Mouse (Mus musculus) adrenal gland (tissue): ENCODE results near the gene Gins3.
"Not testable (repeated sequence)": the region's sequence is repeated elsewhere in the genome, so short reads cannot be mapped to it uniquely, and the experiment has no call there.

Source experiments
- intact Hi-C: fragments of 180-260 bp; cut with DNase I; formaldehyde crosslinking; loops from one replicate; pipeline ENCODE4 v1.15.1; 2025

The Gins3 gene

DNA sequence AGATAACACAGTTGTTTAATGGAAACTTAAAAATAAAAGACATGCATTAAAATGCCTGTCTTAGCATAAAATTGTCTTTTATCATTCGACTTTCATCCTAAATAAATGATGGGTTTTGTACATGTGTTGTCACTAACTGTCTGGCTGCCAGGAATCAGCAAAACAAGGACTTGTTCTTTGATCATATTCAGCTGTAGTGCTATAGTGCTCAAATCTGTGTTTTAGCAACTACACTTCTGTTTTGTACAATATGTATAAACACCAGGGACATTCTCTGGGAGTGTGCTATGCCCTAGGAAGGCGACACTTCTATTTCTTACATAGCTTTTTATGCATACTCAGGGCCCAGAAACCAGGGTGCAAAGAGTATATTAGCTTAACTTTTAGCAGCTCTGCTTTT lies 11.7 kb downstream of the Gins3 start:
- intact Hi-C loops, result no loop called here

DNA sequence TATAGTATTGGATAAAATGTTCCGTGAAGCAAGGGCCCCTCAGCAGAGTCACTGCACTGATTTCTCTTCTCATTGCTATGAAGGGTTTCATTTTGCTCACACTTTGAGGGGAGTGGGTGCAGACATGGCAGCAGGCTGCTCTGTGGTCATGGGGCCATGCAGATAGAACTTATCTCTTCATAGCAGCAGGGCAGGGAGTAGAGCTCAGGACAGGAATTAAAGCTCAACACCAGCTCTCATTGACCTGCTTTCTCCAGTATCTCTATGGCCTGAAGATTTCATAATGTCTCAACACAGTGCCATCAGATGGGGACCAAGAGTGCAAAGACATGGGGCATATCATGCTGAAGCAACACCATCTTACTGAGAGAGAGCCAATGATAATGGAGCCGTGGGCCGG lies 15.0 kb downstream of the Gins3 start:
- intact Hi-C loops, result no loop called here

DNA sequence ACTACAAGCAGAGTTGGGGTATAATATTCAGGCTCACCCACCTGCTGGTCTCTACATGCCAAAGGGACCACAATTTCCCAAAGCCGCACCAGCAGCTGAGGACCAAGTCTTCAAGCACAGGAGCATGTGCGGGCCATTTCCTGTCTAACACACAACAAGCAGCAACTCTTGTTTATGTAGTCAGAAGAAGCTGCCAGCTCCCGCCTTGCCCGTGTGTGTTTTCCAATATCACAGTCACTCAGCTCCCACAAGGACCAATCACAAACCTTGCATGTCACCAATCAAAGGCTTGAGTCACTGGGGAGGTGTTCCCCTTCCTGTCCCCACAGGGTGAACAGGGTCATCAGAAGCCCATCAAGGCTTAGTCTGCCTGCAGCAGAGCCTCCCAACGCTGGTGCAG lies 20.1 kb downstream of the Gins3 start:
- intact Hi-C loops, result no loop called here

DNA sequence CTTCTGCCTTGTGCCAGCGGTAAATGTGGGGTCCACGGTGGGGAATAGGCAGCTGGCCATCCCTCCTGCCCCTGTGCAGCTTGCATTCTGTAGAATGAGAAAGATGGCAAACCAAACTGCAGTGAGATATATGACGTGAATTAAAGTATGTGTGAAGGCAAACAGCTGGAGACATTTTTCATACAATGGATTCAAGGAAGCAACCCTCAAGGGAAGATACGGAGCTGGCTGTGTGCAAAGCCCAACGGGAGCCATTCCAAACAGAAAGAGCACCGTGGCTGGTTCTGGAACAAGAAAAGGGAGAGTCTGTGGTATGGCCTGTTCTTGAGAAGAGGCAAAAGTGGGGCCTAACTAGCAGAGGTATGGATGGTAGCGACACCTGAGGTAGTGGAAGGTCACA lies 22.6 kb downstream of the Gins3 start:
- intact Hi-C loops, result no loop called here

DNA sequence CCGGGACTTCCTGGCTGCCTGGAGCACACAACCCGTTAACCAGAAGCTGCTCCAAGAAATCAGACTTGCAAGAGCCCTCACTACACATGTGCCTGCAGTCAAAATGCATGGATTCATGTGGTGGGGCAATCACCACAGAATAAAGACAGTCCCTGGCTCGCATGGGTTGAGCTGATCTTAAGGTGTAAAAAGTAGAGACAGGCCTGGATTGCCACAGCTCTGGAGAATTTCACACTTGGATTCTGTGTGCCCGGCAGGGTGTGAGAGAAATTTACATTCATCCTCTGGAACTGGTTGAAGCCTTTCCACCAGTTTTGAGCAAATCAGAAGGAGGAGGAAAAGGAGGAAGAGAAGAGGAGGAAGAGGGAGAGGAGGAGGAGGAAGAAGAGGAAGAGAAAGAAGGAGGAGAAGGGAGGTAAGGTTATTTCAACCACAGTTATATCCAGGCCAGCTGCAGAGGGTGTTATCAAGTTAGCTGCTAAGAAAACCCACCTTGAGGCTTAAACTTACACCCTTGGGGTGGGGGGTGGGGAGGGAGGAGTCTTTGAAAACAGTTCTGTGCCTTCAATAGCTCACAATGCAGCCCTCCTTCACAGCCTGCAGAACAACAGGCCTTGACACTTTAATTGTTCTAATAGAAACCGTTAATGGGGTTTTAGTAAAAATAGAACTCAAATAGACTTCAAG lies 23.2 kb downstream of the Gins3 start:
- intact Hi-C loops, result no loop called here

DNA sequence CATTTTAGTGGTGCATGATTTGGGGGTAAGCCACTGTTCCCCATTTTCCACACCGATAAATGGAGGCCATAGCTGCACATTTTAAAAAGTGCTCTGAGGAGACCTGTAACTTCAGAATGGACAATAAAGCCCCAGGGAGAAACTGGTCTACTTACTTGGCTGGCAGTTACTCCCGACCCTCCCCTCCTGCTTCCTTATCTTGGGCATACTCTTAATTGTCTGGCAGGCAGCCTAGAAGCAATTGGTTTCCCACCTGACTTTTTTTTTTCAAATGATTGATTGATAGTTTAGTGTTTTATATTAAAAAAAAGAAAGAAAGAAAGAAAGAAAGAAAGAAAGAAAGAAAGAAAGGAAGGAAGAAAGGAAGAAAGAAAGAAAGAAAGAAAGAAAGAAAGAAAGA lies 24.3 kb downstream of the Gins3 start:
- intact Hi-C loops, result no loop called here

DNA sequence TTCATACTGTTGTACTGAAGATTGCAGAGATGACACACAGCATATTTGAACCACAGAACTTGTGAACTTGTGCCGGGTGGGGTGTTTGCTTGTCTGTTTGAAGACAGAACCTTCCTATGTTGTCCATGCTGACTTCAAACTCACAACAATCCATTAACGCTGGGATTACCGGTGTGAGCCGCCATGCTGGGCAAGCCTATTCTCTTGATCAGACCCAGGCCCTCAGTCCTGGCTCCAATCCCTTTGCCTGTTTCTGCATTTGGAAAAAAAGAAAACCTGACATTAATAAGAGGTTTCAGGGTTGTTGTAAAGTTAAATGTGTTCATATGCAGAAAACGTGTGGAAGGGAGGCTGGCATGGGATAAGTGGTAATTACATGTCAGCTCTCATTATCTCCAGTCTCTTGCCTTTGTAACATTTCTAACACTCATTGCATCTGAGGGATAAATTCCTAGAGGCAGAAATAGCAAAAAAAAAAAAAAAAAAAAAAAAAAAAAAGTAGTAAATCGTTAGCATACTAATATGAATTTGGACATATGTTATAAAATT lies 27.2 kb downstream of the Gins3 start:
- intact Hi-C loops, result no loop called here

DNA sequence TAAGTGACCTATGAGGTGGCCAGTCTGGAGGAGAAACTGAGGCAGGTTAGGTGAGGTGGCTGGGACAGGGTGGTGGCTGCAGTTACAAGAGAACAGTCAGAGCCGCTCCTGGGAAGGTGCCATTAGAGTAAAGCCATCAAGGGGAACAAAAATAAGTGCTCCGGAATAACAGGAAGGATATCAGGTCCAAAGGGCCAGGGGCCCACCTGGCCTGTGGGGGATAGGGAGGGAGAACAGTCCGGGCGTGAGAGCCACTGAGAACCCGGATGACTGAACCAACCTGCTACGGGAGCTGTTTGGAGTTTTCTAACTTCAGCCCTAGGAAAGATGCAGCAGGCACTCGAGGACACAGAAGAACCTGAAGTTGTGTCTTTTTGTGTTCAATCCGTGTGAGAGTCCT lies 27.8 kb downstream of the Gins3 start:
- intact Hi-C loops, result no loop called here

DNA sequence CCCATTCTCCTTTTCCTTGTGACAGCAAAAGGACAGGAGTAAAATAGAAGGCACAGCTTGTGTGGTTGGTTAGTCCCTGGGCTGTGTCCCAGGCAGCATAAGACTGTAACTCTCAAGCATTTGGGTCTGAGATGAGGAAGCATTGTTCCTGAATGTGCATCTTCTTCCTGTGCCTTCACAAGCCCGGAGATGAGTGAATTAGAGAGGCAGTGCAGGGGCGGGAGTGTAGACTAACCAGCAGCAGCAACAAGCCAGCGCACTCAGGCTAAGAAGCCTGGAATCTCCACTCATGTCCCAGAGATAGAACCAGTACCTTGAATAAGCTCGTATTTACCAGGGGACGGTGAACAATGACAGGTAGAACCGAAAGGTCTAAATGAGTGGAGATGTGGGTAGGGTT lies 28.3 kb downstream of the Gins3 start:
- intact Hi-C loops, result no loop called here

DNA sequence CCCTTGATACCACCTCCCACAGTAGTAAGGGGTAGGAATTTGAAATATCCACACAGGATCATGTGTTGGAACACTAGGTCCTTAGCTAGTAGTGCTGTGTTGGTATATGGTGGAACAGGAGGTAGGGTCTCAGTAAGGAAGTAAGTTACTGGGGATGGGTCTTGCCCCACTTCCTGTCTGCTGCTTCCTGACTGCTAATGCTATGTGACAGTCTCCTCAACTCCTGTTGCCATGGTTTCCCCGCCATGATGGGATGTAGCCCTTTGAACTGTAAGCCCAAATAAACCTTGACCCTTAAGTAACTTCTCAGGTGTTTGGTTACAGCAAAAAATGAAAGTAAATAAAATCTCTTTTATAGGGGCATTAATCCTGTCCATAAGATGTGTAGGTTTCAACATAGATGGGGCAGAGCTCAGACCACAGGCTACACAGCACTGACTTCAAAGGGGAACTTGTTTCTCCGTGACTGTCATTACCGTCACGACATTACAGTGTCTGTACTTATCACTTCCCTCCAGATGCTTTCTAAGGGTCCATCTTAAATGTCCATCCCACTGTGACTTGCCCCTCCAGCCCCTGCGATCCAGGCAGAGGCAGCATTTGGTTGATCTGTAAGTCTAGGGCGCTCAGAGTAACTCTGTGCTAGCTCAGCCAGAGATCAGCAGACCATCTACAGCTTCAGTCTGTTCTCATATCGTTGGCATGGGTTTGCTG lies 29.8 kb downstream of the Gins3 start:
- intact Hi-C loops, result no loop called here

DNA sequence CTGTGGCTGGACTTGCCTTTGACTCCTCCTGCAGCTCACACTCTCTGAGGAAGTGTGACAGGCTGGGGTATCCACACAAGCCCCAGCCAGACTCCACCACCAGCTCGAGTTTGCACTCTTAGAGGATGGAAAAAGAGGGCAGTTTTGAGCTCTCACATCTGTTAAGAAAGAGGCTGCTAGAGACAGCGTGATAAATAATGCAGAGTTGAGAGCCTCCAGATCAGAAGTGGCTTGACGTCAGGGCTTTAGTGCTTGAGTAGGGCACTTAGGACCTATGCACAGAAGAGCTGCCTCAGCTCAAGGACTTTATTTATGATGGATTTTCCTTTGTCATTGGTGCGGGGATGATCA lies 30.3 kb downstream of the Gins3 start:
- intact Hi-C loops, result no loop called here

DNA sequence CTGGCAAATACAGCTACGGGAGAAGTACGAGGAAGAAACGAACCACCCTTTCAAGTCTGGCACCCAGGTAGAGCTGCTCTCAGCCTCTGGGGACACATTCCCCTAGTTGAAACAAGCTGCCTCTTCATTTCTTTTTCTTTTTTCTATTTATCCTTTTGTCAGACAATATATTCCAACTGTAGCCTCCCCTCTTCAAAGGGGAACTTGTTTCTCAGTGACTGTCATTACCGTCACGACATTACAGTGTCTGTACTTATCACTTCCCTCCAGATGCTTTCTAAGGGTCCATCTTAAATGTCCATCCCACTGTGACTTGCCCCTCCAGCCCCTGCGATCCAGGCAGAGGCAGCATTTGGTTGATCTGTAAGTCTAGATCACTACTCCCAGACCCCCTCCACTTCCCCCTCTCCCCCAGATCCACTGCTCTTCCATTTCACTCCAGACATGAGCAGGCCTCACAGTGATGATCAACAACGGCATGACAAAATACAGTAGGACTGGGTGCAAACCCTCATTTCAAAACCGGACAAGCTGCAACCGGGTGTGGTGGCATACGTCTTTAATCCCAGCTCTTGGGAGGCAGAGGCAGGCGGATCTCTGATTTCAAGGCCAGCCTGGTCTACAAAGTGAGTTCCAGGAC lies 32.7 kb downstream of the Gins3 start:
- intact Hi-C loops, result not testable (repeated sequence)

DNA sequence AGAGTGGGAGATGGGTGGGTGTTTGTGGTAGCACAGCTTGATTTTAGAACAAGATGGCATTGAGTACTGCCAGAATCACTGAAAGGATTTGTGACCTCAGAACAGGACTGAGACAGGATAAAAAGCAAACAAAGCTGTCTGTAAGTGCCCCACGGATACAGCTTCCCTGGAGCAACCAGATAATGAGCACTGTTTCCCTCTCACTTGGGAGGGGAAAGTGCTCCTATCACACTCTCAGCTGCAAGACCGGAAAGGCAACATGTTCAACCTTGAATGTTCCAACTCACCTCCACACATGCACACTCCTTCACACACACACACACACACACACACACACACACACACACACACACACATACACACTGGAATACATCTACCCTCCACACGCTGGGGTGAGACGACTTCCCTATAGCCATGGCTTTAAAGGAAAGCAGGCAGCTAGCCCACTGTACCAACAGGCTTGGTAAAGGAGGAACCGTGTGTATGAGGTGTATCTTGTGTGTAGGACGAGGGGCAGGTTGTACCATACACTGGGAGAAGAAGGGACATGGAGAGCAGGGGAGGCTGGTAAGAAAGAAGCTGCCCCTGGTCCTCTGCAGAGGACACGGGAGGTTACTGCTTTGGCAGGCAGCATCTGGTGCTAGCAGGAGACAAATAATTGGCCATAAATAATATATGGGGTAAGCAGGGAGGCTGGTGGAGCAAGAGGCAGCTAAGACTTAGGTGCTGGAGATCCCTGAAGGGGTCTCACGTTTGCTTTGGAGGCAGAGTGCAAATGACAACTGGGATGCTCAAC lies 35.1 kb downstream of the Gins3 start:
- intact Hi-C loops, result no loop called here

DNA sequence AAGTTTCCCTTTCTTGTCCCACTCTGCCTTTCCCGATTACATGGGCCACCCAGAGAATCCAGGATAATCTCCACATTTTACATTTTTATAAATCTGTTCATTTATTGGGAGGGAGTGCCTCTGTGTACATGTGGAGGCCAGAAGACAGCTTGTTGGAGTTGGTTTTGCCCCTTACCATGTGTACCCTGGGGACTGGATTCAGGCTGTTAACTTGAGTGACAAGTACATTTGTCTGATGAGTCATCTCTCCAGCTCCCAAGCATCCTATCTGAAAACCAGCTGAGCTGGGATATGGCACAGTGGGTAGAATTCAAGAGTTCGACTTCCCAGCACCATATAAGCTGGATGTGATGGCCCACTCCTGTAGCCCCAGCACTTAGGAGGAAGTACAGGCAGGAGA lies 36.7 kb downstream of the Gins3 start:
- intact Hi-C loops, result no loop called here

DNA sequence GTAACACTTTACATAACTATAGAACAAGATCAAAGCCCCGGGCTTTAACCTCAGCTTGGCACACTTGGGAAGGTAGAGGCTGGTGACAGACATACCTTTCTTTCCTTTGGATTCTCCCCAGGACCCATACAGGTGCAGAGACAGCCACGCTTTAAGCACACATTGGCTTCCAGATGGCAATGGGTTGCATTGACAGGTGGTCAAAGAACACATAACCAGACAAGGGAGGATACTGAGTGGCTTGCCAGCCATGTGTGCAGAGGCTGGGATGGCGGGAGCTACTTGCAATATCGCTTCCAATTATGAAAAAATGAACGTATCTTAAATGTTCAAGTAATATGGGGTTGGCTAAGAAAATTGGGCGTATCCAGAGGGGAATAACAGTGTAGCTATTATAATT lies 38.6 kb downstream of the Gins3 start:
- intact Hi-C loops, result no loop called here

DNA sequence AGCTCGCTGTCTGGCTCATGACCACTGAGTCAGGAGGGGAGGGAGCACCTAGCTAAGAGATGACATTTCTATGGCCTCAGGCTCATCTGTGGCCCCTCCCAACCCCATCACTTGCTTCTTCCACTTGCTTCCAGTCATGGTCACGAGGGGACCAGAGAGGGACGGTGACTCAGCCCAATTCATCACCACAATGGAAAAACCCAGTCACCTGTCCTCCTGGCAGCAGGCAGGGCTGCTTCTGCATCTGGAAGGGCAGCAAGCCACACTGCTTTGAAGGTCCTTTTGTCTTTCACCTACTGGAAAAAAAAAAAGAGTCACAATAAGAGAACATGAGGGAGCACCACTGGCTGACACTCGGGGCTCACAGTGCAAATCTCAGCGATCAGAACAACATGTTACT lies 39.6 kb downstream of the Gins3 start:
- intact Hi-C loops, result no loop called here

DNA sequence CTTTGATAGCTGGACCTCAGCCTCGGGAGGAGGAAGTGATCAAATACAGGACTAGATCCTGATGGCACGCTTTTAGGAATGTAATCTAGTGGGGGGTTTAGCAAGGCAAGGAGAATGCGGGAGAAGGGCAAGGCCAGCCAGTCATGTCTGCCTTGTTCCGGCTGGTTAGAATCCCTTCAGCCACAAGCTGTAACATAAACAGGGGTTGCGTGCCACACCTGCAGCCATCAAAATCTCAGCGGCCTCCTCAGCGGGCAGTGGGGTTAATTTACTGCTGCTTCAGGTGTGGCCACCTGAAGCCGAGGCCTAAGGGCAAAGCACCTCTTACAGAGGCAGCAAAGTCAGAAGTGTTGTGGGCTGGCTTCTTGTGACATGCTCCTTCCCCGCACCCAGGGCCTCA lies 43.4 kb downstream of the Gins3 start, which contains the start of gene Ndrg4:
Gene Ndrg4 (plus strand): TSS at position 350 of the 400 bp plus-strand sequence.
- intact Hi-C loops, result no loop called here

DNA sequence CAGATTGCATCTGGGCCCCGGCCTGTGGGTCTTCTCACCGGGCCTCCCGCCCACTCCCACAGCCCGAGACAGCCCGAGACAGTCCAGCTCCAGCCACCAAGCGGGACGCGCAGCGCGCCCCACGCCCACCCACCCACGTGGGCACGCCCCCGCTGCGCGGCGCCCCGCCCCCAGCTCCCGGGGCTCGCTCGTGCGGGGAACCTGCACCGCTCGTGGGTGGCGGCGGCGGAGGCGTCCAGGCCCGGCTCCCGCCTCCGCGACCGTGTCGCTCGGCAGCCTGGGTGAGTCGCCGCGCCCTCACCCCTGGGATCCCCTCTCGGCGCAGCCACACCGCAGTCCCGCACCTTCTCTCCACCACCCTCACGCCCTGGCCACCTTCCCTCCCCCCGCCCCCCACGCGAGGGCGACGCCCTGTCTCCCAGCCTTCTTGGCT lies 44.4 kb downstream of the Gins3 start:
- intact Hi-C loops, result no loop called here

DNA sequence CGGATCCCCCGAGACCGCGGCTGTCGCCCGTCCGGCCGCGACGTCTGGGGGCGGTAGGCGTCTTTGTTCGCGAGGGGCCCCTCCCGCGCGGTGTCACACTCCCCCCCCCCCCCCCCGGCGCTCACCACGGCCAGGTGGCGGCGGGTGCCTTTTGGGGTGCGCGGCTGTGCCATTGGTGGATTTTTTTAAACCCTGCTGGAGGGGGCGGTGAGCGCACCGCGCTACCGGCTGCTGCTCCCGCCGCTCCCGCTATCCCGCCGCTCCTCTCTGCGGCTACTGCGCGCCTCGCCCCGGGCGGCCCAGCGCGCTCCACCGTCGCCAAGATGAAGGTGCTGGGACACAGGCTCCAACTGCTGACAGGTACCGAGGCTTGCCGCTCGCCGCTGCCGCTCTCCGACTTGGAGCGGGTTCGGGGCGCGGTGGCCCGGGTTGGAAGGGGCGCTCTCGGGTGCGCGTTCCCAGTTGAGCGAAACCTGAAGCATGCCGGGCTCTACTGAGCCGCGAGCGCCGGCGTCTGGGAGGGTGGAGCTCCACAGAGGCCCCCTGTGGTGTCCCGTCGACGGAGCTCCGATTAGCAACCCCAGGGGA lies 44.9 kb downstream of the Gins3 start:
- intact Hi-C loops, result no loop called here

DNA sequence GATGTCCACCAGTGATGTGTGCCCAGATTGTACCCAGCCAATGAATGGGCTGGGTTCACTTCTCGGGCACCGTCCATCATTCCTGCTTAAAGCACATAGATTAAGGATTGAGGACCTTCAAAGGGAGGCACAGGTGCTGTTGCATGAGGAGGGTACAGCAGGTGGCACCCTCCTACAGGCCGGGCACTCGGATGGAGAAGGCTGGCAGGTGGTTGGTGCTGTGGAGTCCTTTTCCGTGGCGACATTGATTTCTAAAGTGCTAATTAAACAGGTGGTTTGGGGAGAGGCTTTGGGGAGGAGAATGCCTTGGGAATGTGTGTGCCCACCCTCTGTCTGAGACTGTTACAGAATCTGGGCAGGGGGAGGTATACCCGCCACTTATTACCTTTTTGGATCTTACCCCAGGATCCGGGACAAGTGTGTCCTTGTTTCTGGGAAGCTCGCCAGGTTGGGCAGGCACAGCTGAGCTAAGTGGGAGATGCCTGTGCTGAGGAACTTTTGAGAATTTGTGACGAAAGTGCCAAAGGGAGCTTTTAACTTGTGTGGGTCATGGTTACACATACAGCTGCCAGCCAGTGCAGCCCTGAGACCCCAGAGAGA lies 54.9 kb downstream of the Gins3 start:
- intact Hi-C loops, result no loop called here
